Mouse (Mus musculus) frontal cortex, postnatal 10 days (tissue): ENCODE measurements around the gene Agrp.
A peak's percentile ranks its signal among the peaks of the same experiment; 100 is the strongest.
"Not testable (repeated sequence)": the region's sequence is repeated elsewhere in the genome, so short reads cannot be mapped to it uniquely, and the experiment has no call there.

Experiments used
- DNase-seq, 2 experiments: peaks; one replicate each; pipeline ENCODE4 v3.0.0; 2022; ENCODE audit warnings: low spot score in 2 of 2, mixed read lengths in 1 of 2

The Agrp gene

GRCm38 (mm10) chr8:105622421-105622920 is 14.7 kb downstream of the Agrp start:
- peak; percentile 87 to 91 for DNase-seq

GRCm38 (mm10) chr8:105621841-105622240 is 15.4 kb downstream of the Agrp start:
- no peak for DNase-seq

DNA sequence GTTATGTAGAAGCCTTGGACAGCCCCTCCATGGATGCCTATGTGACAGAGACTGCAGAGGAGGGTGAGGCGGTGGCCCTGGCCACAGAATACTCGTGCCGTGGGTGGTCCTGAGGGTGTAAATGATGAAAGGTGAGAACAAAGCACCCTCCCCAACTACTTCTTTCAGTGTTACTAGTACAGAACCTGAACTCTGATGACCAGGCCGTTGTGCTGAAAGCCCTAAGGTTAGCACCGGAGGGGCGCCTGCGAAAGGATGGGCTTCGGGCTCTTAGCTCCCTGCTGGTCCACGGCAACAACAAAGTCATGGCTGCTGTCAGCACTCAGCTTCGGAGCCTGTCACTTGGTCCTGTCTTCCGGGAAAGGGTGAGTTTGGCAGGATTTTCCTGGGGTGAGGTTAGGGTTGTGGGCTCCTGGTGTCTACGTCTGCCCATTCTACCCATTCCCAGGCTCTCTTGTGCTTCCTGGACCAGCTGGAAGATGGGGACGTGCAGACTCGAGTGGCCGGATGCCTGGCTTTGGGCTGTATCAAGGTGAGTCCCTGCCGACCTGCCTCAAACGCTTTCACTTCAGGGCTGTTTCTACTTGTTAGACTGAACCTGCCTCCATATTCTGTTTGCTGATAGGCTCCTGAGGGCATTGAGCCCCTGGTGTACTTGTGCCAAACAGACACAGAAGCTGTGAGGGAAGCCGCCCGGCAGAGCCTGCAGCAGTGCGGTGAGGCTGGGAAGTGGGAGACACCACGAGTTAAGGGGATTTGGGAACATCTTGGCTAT is 16.1 kb downstream of the Agrp start:
- no peak for DNase-seq

GRCm38 (mm10) chr8:105620211-105620610 is 17.0 kb downstream of the Agrp start:
- DNase-seq, result no peak

DNA sequence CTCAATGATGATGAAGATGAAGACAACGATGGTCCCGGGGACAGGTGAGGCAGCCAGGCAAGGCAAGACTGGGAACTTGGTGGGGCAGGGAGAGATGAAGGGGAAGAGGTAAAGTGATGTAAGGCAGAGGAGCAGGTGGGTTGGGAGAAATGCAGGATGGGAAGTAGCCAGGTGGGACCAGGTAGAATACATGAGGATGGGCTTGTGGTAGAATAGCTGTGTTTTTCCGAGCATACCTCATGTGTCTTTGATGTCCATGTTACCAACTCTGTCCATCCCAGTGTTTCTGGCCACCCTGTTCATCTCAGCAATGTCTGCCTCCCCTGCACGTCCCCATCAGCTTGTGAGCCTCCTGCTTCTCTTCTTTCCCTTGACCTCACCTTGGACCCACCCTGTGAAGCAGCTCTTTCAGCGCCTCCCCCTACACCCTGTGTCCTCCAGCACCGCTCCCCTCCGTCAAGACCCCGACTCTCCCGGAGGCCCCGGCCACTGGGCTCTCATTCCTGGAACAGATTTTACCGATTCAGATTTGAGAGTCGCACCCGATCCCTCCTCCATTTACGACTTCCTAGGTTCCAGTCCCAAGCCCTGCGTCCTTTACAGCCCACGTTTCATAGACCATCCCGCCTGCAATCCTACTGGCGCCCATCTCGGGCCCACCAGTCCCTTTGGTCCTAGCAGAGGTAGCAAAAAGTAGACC is 18.2 kb downstream of the Agrp start:
- DNase-seq, result no peak

DNA sequence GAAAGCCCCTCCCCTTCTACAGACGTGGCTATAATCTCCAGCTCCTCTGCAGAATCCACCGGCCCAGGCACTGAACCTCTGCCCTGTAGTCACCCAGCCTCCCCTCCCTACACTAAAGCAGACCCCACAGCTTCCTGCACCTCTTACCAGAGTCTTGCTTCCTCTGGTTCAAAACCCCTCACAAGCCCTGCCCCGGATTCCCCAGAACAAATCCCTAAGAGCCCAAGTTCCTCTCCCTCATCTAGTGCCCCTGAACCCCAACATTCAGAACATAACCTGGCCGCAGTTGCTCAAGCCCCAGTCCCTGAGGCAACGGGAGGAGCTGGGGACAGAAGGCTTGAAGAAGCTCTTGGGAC is 18.9 kb downstream of the Agrp start:
- no peak for DNase-seq

- no peak for DNase-seq
Observed at GRCm38 (mm10) chr8:105617451-105618278, 19.5 kb downstream of the Agrp start.

GRCm38 (mm10) chr8:105615942-105616341 is 21.3 kb downstream of the Agrp start:
- DNase-seq, result no peak

DNA sequence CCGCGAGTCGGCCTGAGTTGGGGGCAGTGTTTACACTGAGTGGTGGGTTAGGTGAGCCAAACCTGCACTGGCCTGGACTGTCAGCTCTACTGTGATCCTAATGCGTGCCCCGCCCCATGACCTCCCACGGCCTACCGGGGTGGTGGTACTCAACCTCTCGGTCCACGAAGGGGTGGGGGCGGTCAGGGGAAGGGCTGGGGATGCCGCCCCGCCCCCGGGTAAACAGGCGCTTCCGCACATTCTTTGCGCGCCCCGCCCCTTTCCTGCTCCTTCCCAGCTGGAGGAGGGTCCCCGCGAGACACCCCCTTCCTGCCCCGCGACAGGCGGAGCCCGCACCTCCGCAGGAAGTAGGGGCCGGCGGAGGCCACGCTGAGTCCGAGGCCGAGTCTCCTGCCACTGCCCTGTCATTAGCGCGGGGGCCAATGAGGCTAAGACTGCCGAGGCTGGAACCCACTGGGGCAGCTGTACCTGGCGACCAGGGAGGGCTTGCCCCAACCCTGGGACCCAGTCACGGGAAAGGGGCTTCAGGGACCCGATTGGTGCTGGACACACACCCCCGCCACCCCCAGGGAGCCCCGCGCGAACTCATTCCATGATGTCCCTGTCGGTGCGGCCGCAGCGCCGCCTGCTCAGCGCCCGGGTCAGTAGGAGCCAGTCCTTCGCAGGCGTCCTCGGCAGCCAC is 23.2 kb downstream of the Agrp start:
- DNase-seq, result peak in 1 of 2 experiments; percentile 30

DNA sequence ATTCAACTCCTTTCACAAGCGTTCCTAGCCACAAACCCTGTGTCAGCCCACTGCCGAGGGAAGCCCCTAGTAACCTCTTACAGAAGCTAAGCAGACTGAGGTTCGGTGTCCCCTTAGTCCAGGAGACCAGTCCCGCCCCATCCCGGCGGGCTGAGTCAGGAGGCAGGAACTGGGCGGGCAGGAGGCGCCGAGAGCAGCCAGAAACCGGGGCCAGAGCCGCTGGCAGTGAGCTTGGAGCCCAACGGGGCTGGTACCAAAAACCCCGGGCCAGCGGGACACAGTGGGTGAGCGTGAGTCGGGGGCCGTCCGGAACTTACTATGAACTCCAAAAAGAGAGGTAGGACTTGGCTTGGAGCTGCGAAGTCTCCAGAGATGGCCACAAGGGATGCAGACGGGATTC is 24.2 kb downstream of the Agrp start:
- DNase-seq, result no peak

DNA sequence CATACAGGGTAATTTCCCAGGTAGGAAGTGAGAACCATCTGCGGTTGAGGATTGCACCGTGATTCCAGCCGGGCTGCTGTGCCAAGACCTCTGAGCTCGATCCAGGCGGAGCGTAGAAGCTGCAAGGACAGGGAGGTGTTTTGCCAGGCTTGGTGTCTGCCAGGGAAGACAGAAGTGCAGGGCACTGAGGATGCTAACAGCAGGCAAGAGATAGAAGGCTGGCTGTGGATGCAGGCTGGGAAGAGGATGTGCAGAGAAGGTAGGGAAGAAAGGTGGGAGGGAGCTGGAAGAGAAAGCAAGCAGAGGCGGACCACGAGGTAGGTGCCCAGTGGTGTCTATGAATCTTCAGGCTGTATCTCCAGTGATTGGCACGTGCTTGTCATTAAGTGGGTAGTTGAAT is 25.4 kb downstream of the Agrp start:
- no peak for DNase-seq

GRCm38 (mm10) chr8:105609771-105610170 is 27.4 kb downstream of the Agrp start:
- DNase-seq, result no peak

DNA sequence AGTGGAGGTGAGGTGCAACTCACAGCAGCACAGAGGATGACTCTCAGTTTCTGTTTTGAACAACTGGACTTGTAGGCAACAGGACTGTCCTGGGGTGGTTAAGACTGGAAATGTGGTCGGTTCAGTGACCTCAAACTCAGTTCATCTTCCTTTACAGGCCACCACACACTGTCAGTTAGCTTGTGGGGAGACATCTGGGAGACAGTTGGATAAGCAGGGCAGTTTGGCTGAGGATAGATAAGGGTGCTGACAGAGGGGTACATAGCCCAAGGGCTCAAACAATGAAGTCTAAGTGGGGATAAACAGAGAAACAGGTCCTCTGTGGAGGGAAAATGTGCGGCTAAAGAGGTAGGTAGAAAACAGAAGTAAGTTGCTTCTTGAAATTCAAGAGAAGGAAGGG is 27.8 kb downstream of the Agrp start:
- no peak for DNase-seq

DNA sequence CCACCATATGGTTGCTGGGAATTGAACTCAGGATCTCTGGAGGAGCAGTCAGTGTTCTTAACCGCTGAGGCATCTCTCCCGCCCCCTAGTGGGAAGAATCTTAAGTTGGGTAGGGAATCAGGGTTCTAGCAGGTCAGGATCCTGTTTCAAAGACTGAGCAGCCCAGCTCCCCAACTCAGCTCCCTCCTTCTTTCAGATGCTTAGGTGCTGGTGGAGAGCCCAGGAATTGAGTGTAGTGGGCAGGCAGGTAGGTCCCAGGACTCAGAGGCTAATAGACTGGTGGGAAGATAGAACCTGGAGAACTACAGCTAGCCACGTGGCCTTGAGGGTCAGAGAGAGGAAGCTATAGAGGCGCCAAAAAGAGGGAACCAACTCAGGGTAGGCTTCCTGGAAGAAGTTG is 29.5 kb downstream of the Agrp start:
- no peak for DNase-seq

DNA sequence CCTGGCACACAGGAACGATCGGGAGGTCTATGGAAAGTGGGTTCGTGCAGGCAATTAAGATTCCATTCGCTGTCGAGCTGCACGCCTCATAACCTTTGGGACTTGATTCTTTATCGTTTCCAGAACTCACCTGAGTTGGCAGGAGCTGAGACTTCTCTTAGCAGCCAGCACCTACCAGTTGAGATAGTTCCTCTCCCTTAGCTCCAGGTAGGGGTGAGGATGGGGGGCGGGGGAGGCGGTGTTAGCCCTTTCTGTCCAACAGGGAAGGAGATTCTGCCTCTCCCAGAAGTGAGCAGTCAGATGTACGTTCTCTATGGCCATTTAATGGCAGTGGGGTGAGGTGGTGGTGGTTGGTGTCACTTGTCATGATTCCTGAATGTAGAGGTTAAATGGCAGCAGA is 30.1 kb downstream of the Agrp start:
- DNase-seq, result no peak

DNA sequence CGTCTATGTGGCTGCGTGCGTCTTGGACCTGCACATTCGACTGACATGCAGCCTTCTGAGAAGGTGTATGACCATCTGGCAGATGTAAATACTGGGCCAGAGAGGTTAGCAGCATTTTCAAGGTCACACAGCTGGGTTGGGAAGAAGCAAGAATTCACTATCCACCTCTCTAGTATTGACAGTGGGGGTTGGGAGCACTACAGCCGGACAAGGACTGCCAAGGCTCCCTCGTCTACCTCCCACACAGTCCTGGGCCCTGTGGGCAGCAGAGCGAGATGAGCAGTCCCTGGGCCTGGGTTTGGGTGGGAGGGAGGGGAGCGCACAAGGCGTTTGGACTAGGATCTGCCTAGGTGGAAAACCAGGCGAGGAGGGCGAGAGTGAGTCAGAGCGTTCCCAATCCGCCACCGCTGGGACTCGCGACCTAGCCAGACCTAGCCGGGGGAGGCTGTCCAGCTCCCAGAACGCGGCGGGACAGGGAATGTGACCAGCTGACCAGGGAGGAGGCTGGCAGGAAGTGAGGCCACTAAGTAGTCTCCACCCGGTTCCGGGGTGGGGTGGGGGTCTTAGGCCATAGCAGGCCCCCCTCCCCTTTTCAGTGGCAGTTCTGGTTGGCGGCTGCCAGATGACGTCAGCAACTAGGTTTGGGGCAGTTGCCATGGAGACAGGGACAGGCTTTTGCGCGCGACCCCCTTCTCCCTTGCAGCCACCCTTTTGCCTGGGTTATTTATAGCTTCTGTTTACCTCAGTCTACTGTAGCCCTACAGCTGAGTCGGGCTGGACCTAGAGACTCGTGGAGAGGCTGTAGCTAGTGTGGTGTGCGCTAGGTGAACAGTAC is 30.8 kb downstream of the Agrp start:
- peak; percentile 88 to 92 for DNase-seq

DNA sequence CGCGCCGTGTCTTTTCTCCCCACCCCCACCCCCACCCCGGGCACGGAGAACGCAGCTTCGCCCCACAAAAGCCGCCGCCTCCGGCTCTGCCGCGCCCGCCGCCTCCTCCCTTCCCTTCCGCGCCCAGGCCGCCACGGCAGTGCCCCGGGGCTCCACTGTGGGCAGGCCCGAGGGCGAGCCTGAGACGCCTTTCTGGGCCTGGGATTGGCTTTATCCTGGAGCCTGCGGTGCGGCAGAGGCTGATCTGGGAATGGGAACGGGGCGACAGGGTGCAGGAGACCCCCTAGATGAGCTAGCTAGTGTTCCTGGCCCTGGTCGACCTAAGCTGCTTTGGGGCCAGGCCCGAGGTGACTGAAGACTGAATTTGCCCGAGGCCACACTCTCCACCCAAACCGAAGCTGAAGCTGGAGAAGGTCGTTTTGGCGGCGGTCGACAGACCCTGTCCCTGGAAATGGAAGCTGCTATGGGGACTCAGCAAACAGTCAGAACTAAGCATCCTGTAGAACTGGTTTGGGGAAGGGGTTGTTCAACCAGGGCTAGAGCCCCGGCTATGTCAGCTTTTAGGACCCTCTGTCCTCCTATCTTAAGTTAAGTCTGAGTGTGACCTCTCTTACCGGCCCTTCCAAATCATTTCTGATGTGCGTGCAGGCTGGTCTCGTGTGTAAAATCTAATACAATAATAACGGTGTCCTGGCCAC is 31.6 kb downstream of the Agrp start:
- no peak for DNase-seq

DNA sequence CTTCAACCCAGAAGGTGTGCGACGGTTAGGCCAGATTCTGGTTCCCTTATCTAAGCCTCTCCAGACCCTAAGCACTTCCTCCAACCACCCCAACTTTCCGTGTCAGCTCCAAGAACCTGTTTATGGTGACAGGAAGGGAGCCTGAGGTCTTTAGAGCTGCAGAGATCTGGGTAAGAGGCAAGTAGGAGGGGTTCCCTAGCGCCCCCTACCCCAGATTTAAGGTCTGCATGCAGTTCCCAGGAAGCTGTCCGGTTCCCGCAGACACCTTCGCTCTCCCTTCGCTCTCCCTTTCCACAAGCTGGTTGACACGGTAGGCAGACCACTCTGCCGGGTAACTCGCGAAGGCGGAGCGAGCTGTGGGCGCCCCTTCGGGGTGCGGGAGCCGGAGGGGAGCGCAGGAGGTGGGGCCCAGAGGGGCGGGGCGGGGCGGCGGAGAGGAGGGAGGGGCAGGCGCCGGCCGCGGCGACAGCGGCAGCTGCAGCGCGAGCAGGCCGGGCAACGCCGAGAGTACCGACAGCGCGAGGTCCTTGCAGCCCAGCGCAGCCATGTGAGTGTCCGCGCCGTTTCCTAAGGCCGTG is 32.3 kb downstream of the Agrp start, which contains the start of gene Ripor1:
Gene Ripor1, plus strand, starts transcription at position 452 of the 578 bp plus-strand sequence.
- DNase-seq, result peak; percentile 71 to 72

DNA sequence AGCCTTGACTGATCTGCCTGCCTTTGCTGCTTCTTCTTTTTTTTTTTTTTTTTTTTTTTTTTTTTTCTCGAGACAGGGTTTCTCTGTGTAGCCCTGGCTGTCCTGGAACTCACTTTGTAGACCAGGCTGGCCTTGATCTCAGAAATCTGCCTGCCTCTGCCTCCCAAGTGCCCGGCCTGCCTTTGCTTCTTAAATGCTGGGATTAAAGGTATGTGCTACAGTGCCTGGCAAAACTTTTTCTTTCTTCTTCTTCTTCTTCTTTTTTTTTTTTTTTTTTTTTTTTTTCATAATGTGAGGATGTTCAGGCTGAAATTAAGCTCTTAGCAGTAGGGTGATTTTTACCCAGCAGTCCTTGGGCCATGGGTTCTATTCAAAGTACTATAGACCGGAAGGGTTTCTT is 34.7 kb downstream of the Agrp start:
- not testable (repeated sequence) for DNase-seq

- DNase-seq, result no peak
Observed at GRCm38 (mm10) chr8:105601301-105601700, 35.9 kb downstream of the Agrp start.
